Comparison of ENCODE assay signal across 17 mouse cellular contexts in the genomic region with DNA sequence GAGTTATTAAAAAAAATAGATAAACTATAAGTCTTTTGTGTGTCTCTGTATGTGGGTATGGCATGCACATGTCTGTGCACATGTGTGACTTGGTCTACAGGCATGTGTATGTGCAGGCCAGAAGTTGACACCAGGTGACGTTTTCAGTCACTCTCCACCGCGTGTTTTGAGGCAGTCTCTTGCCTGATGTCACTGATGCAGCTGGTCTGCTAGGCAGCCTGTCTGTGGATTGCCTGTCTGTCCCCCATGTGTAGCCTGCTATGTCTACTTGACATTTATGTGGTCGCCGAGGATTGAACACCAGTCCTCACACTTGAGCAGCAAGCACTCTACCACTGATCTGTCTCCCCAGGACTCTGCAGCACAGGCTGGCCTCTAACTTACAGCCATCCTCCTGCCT. TPM values are rescaled to one million over a fixed set of nuclear protein-coding genes. Genes with fewer than 3 reads are reported as not detected.
A peak's percentile ranks its signal among the peaks of the same experiment; 100 is the strongest.
DNase-seq lines count a peak whose midpoint lies in the region; ATAC-seq lines count a peak whose summit lies in the region.
"Had no signal": no experiment of that assay in that cellular context is flagged by ENCODE, and none has a peak within 500 bp of the region (broad histone marks: within the 10 kb centered on the region; RNA-seq: fewer than 3 reads in every experiment).

No protein-coding gene starts in this region.

- no peak overlapping the region for H3K9ac ChIP-seq in heart, embryonic 16.5 days (ENCODE audit: low read length)
- no peak overlapping the region for H3K9ac ChIP-seq in heart, embryonic 11.5 days (ENCODE audit: low read depth, low read length)
- H3K9ac ChIP-seq: forebrain, embryonic 13.5 days had no signal

- H3K4me3 ChIP-seq in heart, embryonic 16.5 days (ENCODE audit: low read length) = no peak overlapping the region
- H3K4me3 ChIP-seq in heart, embryonic 11.5 days (ENCODE audit: low read depth, low read length) = no peak overlapping the region
- H3K4me3 ChIP-seq in hindbrain, embryonic 10.5 days = no peak overlapping the region
- H3K4me3 ChIP-seq: embryonic facial prominence, embryonic 10.5 days; forebrain, embryonic 13.5 days; gastrocnemius, adult 2 months had no signal

- intact Hi-C loops in left cerebral cortex, postnatal 4 days (cut with DNase I) = no loop called here

- H3K27me3 ChIP-seq in heart, embryonic 16.5 days (ENCODE audit: control insufficient read depth, insufficient read depth, low read length) = no peaks in the 10 kb centered on the region
- H3K27me3 ChIP-seq in heart, embryonic 11.5 days (ENCODE audit: control insufficient read depth, insufficient read depth, low read length) = no peaks in the 10 kb centered on the region
- no peaks in the 10 kb centered on the region for H3K27me3 ChIP-seq in hindbrain, embryonic 10.5 days (ENCODE audit: insufficient read depth, poor library complexity, severe bottlenecking)
- H3K27me3 ChIP-seq: forebrain, embryonic 13.5 days had no signal

- H3K27ac ChIP-seq in heart, embryonic 16.5 days (ENCODE audit: low read length) = no peak overlapping the region; the same call in 1 of the 2 replicates
- no peak overlapping the region for H3K27ac ChIP-seq in heart, embryonic 11.5 days (ENCODE audit: low read depth, low read length)
- no peak overlapping the region for H3K27ac ChIP-seq in hindbrain, embryonic 10.5 days
- H3K27ac ChIP-seq: embryonic facial prominence, embryonic 10.5 days; forebrain, embryonic 13.5 days; gastrocnemius, adult 2 months had no signal

- 77% methylated on average over 5 of the region's 5 CpGs for WGBS in heart, embryonic 16.5 days
- 74% methylated on average over 5 of the region's 5 CpGs for WGBS in heart, embryonic 11.5 days (ENCODE audit: insufficient replicate concordance)
- WGBS in hindbrain, embryonic 10.5 days = 84% methylated on average over 5 of the region's 5 CpGs

- H3K36me3 ChIP-seq in heart, embryonic 16.5 days (ENCODE audit: control insufficient read depth, insufficient read depth) = no peaks in the 10 kb centered on the region
- H3K36me3 ChIP-seq in heart, embryonic 11.5 days (ENCODE audit: control insufficient read depth, insufficient read depth, low read length) = no peaks in the 10 kb centered on the region
- no peaks in the 10 kb centered on the region for H3K36me3 ChIP-seq in hindbrain, embryonic 10.5 days
- H3K36me3 ChIP-seq: embryonic facial prominence, embryonic 10.5 days had no signal

- H3K4me1 ChIP-seq in heart, embryonic 16.5 days (ENCODE audit: control insufficient read depth, insufficient read depth, low read length) = no peaks in the 10 kb centered on the region
- H3K4me1 ChIP-seq in heart, embryonic 11.5 days (ENCODE audit: control insufficient read depth, insufficient read depth, low read length) = no peaks in the 10 kb centered on the region
- no peaks in the 10 kb centered on the region for H3K4me1 ChIP-seq in hindbrain, embryonic 10.5 days (replicated peaks)
- H3K4me1 ChIP-seq: embryonic facial prominence, embryonic 10.5 days; forebrain, embryonic 13.5 days had no signal

- ATAC-seq in heart, embryonic 16.5 days (replicated peaks; ENCODE audit: extremely low read depth, insufficient read depth, low FRiP score) = 0 out of 2 replicates have a peak, but pooled peaks have one; percentile 14
- ATAC-seq in heart, embryonic 11.5 days (replicated peaks; ENCODE audit: insufficient number of reproducible peaks, low FRiP score, low TSS enrichment) = no peak
- no peak for ATAC-seq in activated CD4-positive, CD25-positive, alpha-beta regulatory T cell, adult 4 months
- ATAC-seq: forebrain, embryonic 13.5 days; hindbrain, embryonic 16.5 days had no signal

- no peak overlapping the region for H3K4me2 ChIP-seq in heart, embryonic 16.5 days (ENCODE audit: low read depth, low read length)
- no peak overlapping the region for H3K4me2 ChIP-seq in heart, embryonic 11.5 days
- H3K4me2 ChIP-seq: forebrain, embryonic 13.5 days had no signal

- no peaks in the 10 kb centered on the region for H3K9me3 ChIP-seq in heart, embryonic 16.5 days (replicated peaks; ENCODE audit: control insufficient read depth, low read length)
- no peaks in the 10 kb centered on the region for H3K9me3 ChIP-seq in heart, embryonic 11.5 days (replicated peaks; ENCODE audit: control insufficient read depth, low read length)
- no peaks in the 10 kb centered on the region for H3K9me3 ChIP-seq in hindbrain, embryonic 10.5 days
- H3K9me3 ChIP-seq: embryonic facial prominence, embryonic 10.5 days; forebrain, embryonic 13.5 days had no signal

- DNase-seq in thymus, adult 18-20 months = peak; percentile 37 to 62
- DNase-seq in thymus, postnatal 14 days = peak; percentile 69
- DNase-seq in hindbrain, embryonic 10.5 days (ENCODE audit: low spot score) = no peak
- DNase-seq in left cerebral cortex, postnatal 4 days = no peak
- DNase-seq: adrenal gland, adult 2 months; adrenal gland, postnatal 25 days; cerebellum, adult 2 months; cerebellum, postnatal 10 days; gastrocnemius, adult 2 months; gastrocnemius, postnatal 25 days had no signal

RNA-seq across cellular contexts. Expression of a gene that starts 20.5 kb away (rescaled TPM):
- polyA plus RNA-seq in heart, embryonic 16.5 days (2015; fragmentation: Nextera tagmentation; extraction: Ambion mirVana) = 5.4 and 7.7 TPM in 2 replicates
- 4.5 and 9.6 TPM in 2 replicates for polyA plus RNA-seq in heart, embryonic 11.5 days (2014; fragmentation: Nextera tagmentation; extraction: Ambion mirVana)
- 4.9 and 5.2 TPM in 2 replicates for polyA plus RNA-seq in hindbrain, embryonic 10.5 days (2016; fragmentation: Nextera tagmentation; extraction: Ambion mirVana)
- polyA plus RNA-seq in activated CD4-positive, CD25-positive, alpha-beta regulatory T cell, adult 4 months (2017; shearing (Covaris generic)) = 10 to 100 TPM; 17.9 to 28.6 TPM
- total RNA-seq in left cerebral cortex, postnatal 4 days (2021) = 10 to 100 TPM; 29.8 to 33.1 TPM

RNA-seq across cellular contexts. Expression of a gene that starts 20.7 kb away (rescaled TPM):
- 11.2 and 11.5 TPM in 2 replicates for polyA plus RNA-seq in heart, embryonic 16.5 days (2015; fragmentation: Nextera tagmentation; extraction: Ambion mirVana)
- polyA plus RNA-seq in heart, embryonic 11.5 days (2014; fragmentation: Nextera tagmentation; extraction: Ambion mirVana) = 7.0 and 9.0 TPM in 2 replicates
- polyA plus RNA-seq in hindbrain, embryonic 10.5 days (2016; fragmentation: Nextera tagmentation; extraction: Ambion mirVana) = 8.0 and 8.2 TPM in 2 replicates
- polyA plus RNA-seq in activated CD4-positive, CD25-positive, alpha-beta regulatory T cell, adult 4 months (2017; shearing (Covaris generic)) = 10 to 100 TPM; 17.6 to 21.6 TPM
- total RNA-seq in left cerebral cortex, postnatal 4 days (2021) = 1 to 10 TPM; 8.3 to 8.9 TPM

RNA-seq across cellular contexts. Expression of a gene that starts 31.4 kb away (rescaled TPM):
- polyA plus RNA-seq in heart, embryonic 16.5 days (2015; fragmentation: Nextera tagmentation; extraction: Ambion mirVana) = 4.3 and 5.8 TPM in 2 replicates
- 5.2 and 7.0 TPM in 2 replicates for polyA plus RNA-seq in heart, embryonic 11.5 days (2014; fragmentation: Nextera tagmentation; extraction: Ambion mirVana)
- polyA plus RNA-seq in hindbrain, embryonic 10.5 days (2016; fragmentation: Nextera tagmentation; extraction: Ambion mirVana) = 1.6 and 2.6 TPM in 2 replicates
- polyA plus RNA-seq in activated CD4-positive, CD25-positive, alpha-beta regulatory T cell, adult 4 months (2017; shearing (Covaris generic)) = 10 to 100 TPM; 32.1 to 37.2 TPM
- 1 to 10 TPM; 1.6 to 2.7 TPM for total RNA-seq in left cerebral cortex, postnatal 4 days (2021)
- total RNA-seq: MEL had no signal

Comparison
In these comparisons a context has a peak if more than half of its experiments do, and no peak if none do; other contexts are left out.
1. DNase-seq: peak in thymus, adult 18-20 months (2 of 2) and thymus, postnatal 14 days (single experiment); none in hindbrain, embryonic 10.5 days (single experiment) and left cerebral cortex, postnatal 4 days (single experiment).